ENCODE assay signal across 8 mouse cellular contexts in genomic region chr5:54113284-54113683, GRCm38 (mm10).
DNase-seq lines count a peak whose midpoint lies in the region; ATAC-seq lines count a peak whose summit lies in the region.

No protein-coding gene starts in this region.

- H3K27me3 ChIP-seq in forebrain, embryonic 13.5 days = no peaks in the 10 kb centered on the region
- H3K27me3 ChIP-seq in forebrain, embryonic 12.5 days = no peaks in the 10 kb centered on the region

- no peak overlapping the region for H3K4me3 ChIP-seq in forebrain, embryonic 13.5 days
- H3K4me3 ChIP-seq in forebrain, embryonic 12.5 days (replicated peaks) = no peak overlapping the region

- H3K27ac ChIP-seq in forebrain, embryonic 13.5 days = no peak overlapping the region
- H3K27ac ChIP-seq in forebrain, embryonic 12.5 days = no peak overlapping the region

- peak; percentile 34 for DNase-seq in urinary bladder, postnatal 25 days (ENCODE audit: low spot score)
- DNase-seq in urinary bladder, postnatal 4 days (ENCODE audit: low spot score in 2 of 2) = no peak
- DNase-seq in cerebellum, postnatal 4 days (ENCODE audit: low spot score in 2 of 2) = peak; percentile 44 to 49
- peak; percentile 63 to 71 for DNase-seq in heart, postnatal 36 days
- DNase-seq in left cerebral cortex, postnatal 25 days (ENCODE audit: low spot score in 2 of 2) = peak; percentile 63 to 75
- DNase-seq in retina, postnatal 1 day = peak; percentile 64

- 28% methylated on average over 3 of the region's 3 CpGs for WGBS in forebrain, embryonic 13.5 days
- 31% methylated on average over 3 of the region's 3 CpGs for WGBS in forebrain, embryonic 12.5 days

- H3K4me2 ChIP-seq in forebrain, embryonic 13.5 days = no peak overlapping the region
- no peak overlapping the region for H3K4me2 ChIP-seq in forebrain, embryonic 12.5 days

- H3K9me3 ChIP-seq in forebrain, embryonic 13.5 days (replicated peaks) = no peaks in the 10 kb centered on the region
- H3K9me3 ChIP-seq in forebrain, embryonic 12.5 days = no peaks in the 10 kb centered on the region

- intact Hi-C loops in heart, postnatal 36 days (cut with DNase I) = loop anchor here (1.0 to 10.0 kb wide), 6 partner anchors 116 to 786 kb away; partner anchors contain the start of gene Stim2
- intact Hi-C loops in left cerebral cortex, postnatal 25 days (cut with DNase I) = loop anchor here (1.0 to 10.0 kb wide), 2 partner anchors 241 to 778 kb away; no protein-coding TSS in a partner anchor

- peak; percentile 62; the same call in 1 of the 2 replicates for ATAC-seq in forebrain, embryonic 13.5 days
- ATAC-seq in forebrain, embryonic 12.5 days (ENCODE audit: low FRiP score) = no peak

- H3K36me3 ChIP-seq in forebrain, embryonic 13.5 days (ENCODE audit: poor library complexity, severe bottlenecking) = peaks cover 8% of the 10 kb centered on the region; the same call in 1 of the 2 replicates
- H3K36me3 ChIP-seq in forebrain, embryonic 12.5 days (replicated peaks) = peaks cover under 1% of the 10 kb centered on the region; the same call in 1 of the 2 replicates

- no peak overlapping the region for H3K9ac ChIP-seq in forebrain, embryonic 13.5 days
- H3K9ac ChIP-seq in forebrain, embryonic 12.5 days = no peak overlapping the region

- H3K4me1 ChIP-seq in forebrain, embryonic 13.5 days = 0 out of 2 replicates have a peak, but pooled peaks cover 4% of the 10 kb centered on the region
- H3K4me1 ChIP-seq in forebrain, embryonic 12.5 days = peaks cover 3% of the 10 kb centered on the region; the same call in 1 of the 2 replicates

Comparison
In these comparisons a context has a peak if more than half of its experiments do, and no peak if none do; other contexts are left out.
1. DNase-seq: peak in urinary bladder, postnatal 25 days (single experiment), cerebellum, postnatal 4 days (2 of 2), heart, postnatal 36 days (2 of 2), left cerebral cortex, postnatal 25 days (2 of 2) and retina, postnatal 1 day (single experiment); none in urinary bladder, postnatal 4 days (0 of 2).